Mouse (Mus musculus) lung, adult 2 months (tissue): ENCODE measurements around the gene H2afz. TPM values are rescaled to one million over a fixed set of nuclear protein-coding genes. Genes with fewer than 3 reads are reported as not detected.

Experiments used
- DNase-seq: peaks from one replicate; pipeline ENCODE4 v3.0.0; 2022
- H3K4me1 ChIP-seq: fragments of 200-500 bp; 2 replicates; pipeline ENCODE4 v1.6.1; 2011; ENCODE audit warnings: low read length; ENCODE audit not compliant: control insufficient read depth, insufficient read depth
- H3K4me3 ChIP-seq: fragments of 200-500 bp; replicated peaks from 2 replicates; pipeline ENCODE3; 2011; ENCODE audit warnings: low read depth, mild to moderate bottlenecking, control low read depth, low read length; ENCODE audit errors: extremely low read depth
- CTCF ChIP-seq: fragments of 200-500 bp; IDR thresholded peaks from 2 replicates; pipeline ENCODE4 v1.5.1; 2011; ENCODE audit warnings: mild to moderate bottlenecking, low read length, control low read depth; ENCODE audit not compliant: insufficient read depth
- POLR2A ChIP-seq: fragments of 200-500 bp; IDR thresholded peaks from 2 replicates; pipeline ENCODE4 v1.6.1; 2011; ENCODE audit warnings: low read depth, mild to moderate bottlenecking, control low read depth, low read length, borderline replicate concordance; ENCODE audit errors: extremely low read depth
- WGBS: fragments of 180-500 bp; shearing (Covaris S2); methylation state at CpG from one replicate; pipeline ENCODE4 v1.1.7; 2018; 5-methylcytosine and 5-hydroxymethylcytosine counted together
- polyA plus RNA-seq: library from polyadenylated mRNA; depleted of rRNA; stranded (reverse); fragments of >200 nt; gene quantifications from 2 replicates; pipeline ENCODE4 v1.2.3, GENCODE M21; 2012; rRNA removed

H2afz gene
- polyA plus RNA-seq, result 400 and 437 TPM in 2 replicates

DNA sequence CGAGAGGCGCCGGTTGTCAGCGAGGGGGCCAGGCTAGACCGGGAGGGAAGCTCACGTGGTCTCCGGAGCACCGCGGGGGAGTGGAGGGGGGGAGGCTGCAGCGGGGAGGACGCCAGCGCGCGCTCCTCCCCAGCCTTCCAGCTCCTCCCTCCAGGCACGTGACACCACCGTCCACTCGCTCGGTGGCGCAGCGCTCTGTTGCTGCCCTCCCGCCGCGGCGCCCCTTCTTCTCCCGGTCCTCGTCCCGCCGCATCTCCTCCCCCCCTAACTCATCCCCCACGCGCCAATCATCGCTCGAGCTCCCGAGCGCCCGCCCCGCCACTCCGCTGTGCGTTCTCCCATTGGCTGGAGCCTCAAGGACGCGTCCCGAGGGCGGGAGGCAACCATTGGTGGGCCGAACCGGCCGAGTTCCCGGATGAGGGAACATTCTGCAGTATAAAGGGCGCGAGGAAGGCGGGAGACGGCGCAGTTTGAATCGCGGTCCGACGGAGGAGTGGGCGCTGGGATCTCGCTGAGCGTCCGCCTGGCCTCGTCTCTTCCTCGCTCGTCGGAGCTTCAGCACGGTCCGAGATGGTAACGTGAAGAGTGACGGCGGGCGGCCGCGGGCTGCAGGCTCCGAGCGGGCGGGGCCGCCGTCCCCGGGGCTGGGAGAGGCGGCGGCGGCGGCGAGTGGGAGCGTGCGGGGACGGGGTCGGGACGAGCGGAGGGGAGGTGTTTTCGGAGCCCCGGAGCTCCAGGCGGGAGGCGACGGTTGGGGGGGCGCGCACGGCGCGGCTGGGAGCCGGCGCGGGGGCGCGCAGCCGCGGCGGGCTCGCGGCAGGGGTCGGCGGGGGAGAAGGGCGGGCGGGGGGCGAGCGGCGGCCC is at the start of gene H2afz:
Gene H2afz (plus strand): TSS at position 364 of the 864 bp plus-strand sequence.
- DNase-seq, result peak; percentile 98
- 2% methylated on average over 94 of the region's 115 CpGs for WGBS
- H3K4me3 ChIP-seq, result peak within 1 kb of the TSS; percentile 80
- peak; percentile 82; the same call in 1 of the 2 replicates for TF ChIP-seq POLR2A
- no peak for TF ChIP-seq CTCF
- H3K4me1 ChIP-seq, result peaks cover 4% of the 10 kb centered on the region; the same call in 1 of the 2 replicates

DNA sequence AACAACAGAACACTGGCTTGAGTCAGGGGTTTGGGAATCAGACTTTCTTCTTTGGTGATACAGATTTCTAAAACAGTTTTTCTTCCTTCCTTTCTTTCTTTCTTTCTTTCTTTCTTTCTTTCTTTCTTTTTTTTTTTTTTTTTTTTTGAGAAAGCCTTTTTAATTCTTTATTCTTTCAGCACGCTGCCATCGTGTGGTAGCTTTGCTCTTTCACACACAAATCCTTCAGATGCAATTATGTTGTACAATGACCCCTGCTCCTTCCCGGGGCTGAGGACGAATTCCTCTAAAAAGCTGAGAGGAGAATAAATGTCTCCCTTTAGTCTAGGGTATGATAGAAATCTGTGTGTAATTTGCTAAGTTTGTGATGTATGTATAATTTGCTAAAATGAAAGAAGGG is 45.6 kb upstream of the H2afz start:
- no peak for DNase-seq
- H3K4me1 ChIP-seq, result no peaks in the 10 kb centered on the region
- 35% methylated on average over 4 of the region's 4 CpGs for WGBS
- no peak for TF ChIP-seq CTCF
- no peak for TF ChIP-seq POLR2A
- no peak overlapping the region for H3K4me3 ChIP-seq

DNA sequence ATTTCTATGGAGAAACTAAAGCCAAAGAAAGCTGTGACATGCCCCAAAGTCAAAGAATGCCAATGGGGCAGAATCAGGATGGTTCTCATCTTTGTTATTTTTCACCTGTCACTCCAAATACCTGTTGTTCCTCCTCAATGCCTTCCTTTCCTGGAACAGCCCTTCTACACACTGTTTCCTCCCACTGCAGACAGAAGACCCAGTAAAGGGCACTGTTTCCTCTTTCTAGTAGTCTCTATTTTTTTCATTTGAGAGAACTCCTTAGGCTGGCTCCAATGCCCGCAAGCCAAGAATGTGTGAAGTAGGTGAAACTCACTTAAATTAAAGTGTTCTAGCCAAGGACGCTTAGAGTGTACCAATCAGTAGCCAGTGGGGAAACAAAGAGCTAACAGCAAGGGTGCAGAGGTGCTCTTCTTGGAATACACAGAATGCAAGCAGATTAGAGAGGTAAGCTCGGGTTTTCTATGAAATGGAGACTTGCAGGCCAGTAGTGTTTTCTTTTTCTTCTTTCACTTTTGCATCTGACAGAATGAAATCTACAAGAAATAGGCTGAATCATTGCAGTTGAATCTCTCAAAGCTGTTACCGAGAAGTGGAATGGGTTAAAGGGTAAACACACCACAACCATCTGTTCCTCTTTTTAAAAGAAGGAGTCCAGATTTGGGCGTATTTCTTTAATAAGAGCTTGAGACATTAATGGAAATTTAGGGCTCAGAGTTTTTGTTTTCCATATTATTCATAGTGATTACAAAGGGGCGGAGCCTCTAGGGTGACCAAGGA is 43.4 kb upstream of the H2afz start:
- no peak for TF ChIP-seq CTCF
- no peak for TF ChIP-seq POLR2A
- Histone ChIP-seq H3K4me3 (no peak overlapping the region), H3K4me1 (no peaks in the 10 kb centered on the region)
- WGBS, result 61% methylated on average over 6 of the region's 6 CpGs
- no peak for DNase-seq

DNA sequence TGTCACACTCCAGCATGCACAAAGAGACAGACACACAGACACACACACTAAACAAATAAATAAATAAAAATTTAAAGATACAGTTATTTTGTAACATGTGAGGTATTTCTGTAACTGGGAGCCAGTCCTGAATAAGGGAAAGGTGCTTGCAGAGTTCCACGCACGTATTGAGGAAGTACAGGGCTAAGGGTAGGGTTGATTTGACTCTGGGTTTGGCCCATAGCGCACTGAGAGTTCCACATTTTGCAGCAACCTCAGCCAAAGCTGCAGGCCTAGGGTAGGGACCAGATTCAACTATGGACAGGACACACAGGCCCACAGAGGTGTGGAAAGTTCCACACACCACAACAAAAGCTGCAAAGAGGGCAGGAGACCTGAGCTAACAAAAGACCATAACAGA is 41.0 kb upstream of the H2afz start:
- no peak overlapping the region for H3K4me3 ChIP-seq
- DNase-seq, result no peak
- H3K4me1 ChIP-seq, result no peaks in the 10 kb centered on the region
- 90% methylated on average over 3 of the region's 3 CpGs for WGBS
- TF ChIP-seq CTCF (no peak), POLR2A (no peak)

DNA sequence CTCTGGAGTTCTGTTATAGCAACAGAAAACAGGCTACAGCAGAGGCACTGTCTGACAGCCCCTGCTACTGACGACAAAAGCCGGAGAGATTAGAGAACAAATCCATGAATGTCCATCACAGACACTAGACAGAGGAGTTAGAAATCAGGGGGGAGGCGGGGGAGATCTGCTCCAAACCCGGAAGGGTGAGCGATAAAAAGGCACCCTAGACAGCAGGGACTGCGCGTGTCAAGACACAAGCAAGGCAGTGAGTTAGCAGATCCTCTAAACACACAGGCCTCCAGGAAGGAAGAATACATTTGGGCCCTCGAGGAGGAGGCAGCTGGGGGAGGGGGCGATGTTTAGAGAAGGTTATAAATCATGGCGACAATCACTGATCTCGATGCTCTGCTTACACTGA is 36.6 kb upstream of the H2afz start:
- no peak overlapping the region for H3K4me3 ChIP-seq
- 26% methylated on average over 11 of the region's 11 CpGs for WGBS

DNA sequence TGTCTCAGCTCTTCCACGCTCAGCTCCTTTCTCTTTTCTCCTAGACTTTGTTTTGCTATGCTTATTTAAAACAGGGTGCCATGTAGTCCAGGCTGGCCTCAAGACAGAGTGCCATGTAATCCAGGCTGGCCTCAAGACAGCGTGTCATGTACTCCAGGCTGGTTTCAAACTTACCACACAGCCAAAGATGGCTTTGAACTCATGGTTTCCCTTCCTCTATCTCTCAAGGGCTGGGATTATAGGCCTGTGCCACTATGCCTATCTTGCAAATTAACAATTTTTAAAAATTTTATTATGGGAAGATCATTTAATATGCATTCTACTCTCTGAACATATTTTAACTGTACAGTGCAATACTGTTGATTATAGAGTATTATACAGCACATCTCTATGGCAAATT is 33.1 kb upstream of the H2afz start:
- 89% methylated on average over 2 of the region's 2 CpGs for WGBS
- H3K4me3 ChIP-seq, result no peak overlapping the region
- TF ChIP-seq CTCF, result no peak
- TF ChIP-seq POLR2A, result no peak
- H3K4me1 ChIP-seq, result no peaks in the 10 kb centered on the region; the same call in 1 of the 2 replicates
- DNase-seq, result no peak

More for the DNA sequence above, 36.6 kb upstream of the H2afz start:
- H3K4me1 ChIP-seq, result no peaks in the 10 kb centered on the region
- DNase-seq, result no peak
- TF ChIP-seq CTCF (no peak), POLR2A (no peak)

DNA sequence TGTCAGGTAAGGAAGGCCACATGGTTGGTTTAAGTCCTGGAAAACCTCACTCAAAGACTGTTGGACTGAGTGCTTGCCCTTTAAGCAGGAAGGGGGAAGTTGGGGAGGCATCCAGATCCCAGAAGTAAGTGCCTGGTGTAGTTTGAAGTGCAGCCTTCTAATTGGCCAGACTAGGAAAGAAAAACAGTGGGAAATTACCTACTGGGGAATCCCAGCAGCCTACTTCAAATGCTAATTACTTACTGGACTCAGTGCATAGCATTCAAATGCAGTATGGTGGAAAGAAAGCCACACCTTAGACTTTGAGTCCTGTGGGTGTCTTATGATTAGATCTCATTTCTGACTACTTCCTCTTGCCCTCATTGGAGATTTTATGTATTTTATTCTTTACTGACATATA is 31.2 kb upstream of the H2afz start:
- DNase-seq, result no peak
- Histone ChIP-seq H3K4me1 (no peaks in the 10 kb centered on the region; the same call in 1 of the 2 replicates), H3K4me3 (no peak overlapping the region)
- TF ChIP-seq CTCF, result no peak
- TF ChIP-seq POLR2A, result no peak

DNA sequence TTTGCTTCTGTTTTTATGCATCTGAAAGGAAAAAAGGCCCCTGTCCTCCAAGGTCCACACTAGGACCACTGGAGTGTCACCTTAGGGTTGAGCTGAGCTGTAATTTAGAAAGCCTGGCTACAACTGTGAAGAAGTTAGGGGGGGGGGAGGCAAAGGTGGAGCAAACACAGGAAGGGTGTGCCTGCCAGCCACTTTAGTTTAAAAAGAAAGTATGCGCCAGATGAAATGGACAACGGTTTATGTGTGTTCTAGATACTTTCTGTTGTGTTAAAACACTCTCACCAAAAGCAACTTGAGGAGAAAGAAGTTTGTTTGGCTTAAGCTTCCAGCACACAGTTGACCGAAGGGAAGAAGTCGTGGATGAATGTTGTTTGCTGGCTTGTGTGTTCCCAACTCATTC is 30.6 kb upstream of the H2afz start:
- DNase-seq, result no peak
- WGBS, result 51% methylated on average over 4 of the region's 4 CpGs
- no peak overlapping the region for H3K4me3 ChIP-seq
- TF ChIP-seq CTCF (no peak), POLR2A (no peak)
- no peaks in the 10 kb centered on the region; the same call in 1 of the 2 replicates for H3K4me1 ChIP-seq

DNA sequence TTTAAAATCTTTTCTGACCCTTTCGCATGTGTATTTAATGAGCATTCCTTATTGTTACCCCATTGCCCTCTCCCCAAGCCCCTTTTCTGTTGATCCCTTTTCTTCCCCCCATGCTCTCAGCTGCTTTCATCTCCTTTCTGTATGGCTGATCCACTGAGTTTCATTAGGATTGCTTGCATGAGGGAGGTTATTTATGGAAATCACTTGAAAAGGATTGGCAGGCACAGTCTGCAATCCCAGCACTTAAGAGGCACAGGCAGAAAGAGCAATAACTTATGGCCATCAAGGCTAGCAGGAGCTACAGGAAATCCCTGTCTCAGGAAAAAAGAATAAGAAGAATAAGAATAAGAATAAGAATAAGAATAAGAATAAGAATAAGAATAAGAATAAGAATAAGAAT is 27.7 kb upstream of the H2afz start:
- WGBS, result 95% methylated on average over 1 of the region's 1 CpGs
- Histone ChIP-seq H3K4me1 (no peaks in the 10 kb centered on the region; the same call in 1 of the 2 replicates), H3K4me3 (no peak overlapping the region)
- no peak for DNase-seq
- TF ChIP-seq CTCF (no peak), POLR2A (no peak)

DNA sequence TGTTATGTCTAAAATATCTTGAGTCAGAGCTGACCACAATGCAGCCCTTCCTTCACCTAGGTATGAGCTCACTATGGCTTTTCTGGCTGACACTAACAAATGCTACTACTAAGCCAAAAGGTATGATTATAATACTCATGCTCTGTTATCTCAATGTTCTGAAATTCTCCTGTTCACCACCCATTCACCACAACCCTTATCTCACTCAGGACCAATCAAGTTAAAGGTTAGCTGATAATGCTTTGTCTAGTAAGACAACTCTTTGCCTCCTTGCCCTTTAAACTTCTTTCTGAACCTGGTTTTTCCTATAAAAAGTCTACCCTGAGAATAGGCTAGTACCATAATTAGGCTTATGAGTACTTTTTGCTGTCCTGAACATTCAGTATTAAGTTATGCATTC is 26.1 kb upstream of the H2afz start:
- Histone ChIP-seq H3K4me1 (no peaks in the 10 kb centered on the region; the same call in 1 of the 2 replicates), H3K4me3 (no peak overlapping the region)
- no peak for TF ChIP-seq POLR2A
- no peak for TF ChIP-seq CTCF
- DNase-seq, result no peak
